Mouse (Mus musculus) lung, embryonic 14.5 days (tissue): Measurements from ENCODE around the gene Gm7879. TPM values are rescaled to one million over a fixed set of nuclear protein-coding genes. Genes with fewer than 3 reads are reported as not detected.
A peak's percentile ranks its signal among the peaks of the same experiment; 100 is the strongest.

Experiments
- ATAC-seq: fragments of 200-750 bp; cut with Nextera tagmentation; 2 replicates; pipeline ENCODE4 v1.8.0; 2017; ENCODE audit warnings: mild to moderate bottlenecking, moderate TSS enrichment, moderate library complexity; ENCODE audit not compliant: insufficient read depth
- DNase-seq: peaks from one replicate; pipeline ENCODE4 v3.0.0-alpha.2; 2015
- H3K27ac ChIP-seq: fragments of 300-500 bp; sonication (generic); 2 replicates; pipeline ENCODE4 v1.5.1; 2014; ENCODE audit warnings: low read depth, mild to moderate bottlenecking, moderate library complexity
- H3K27me3 ChIP-seq: fragments of 300-500 bp; sonication (generic); 2 replicates; pipeline ENCODE4 v1.6.1; 2014; ENCODE audit warnings: low read length, control low read depth; ENCODE audit not compliant: insufficient read depth
- H3K36me3 ChIP-seq: fragments of 300-500 bp; sonication (generic); 2 replicates; pipeline ENCODE4 v1.6.1; 2014; ENCODE audit warnings: control low read depth; ENCODE audit not compliant: insufficient read depth
- H3K4me1 ChIP-seq: fragments of 300-500 bp; sonication (generic); 2 replicates; pipeline ENCODE4 v1.6.1; 2014; ENCODE audit warnings: antibody characterized with exemption, control low read depth; ENCODE audit not compliant: insufficient read depth
- H3K4me2 ChIP-seq: fragments of 300-500 bp; sonication (generic); 2 replicates; pipeline ENCODE4 v1.6.1; 2014; ENCODE audit warnings: mild to moderate bottlenecking
- H3K4me3 ChIP-seq: fragments of 300-500 bp; sonication (generic); 2 replicates; pipeline ENCODE4 v1.5.1; 2014; ENCODE audit warnings: low read depth, low read length
- H3K9ac ChIP-seq: fragments of 300-500 bp; sonication (generic); 2 replicates; pipeline ENCODE4 v1.6.1; 2014
- H3K9me3 ChIP-seq: fragments of 300-500 bp; sonication (generic); 2 replicates; pipeline ENCODE4 v1.6.1; 2016; ENCODE audit warnings: low read depth, low read length, control low read depth
- CTCF ChIP-seq: IDR thresholded peaks from 2 replicates; pipeline ENCODE4 v1.5.1; 2016; ENCODE audit warnings: antibody characterized with exemption, low read depth
- WGBS: fragments of 180-500 bp; shearing (Covaris S2); extraction: QIAGEN DNeasy Blood & Tissue Kit; methylation state at CpG from one replicate; pipeline ENCODE4 v1.1.7; 2014; 5-methylcytosine and 5-hydroxymethylcytosine counted together
- polyA plus RNA-seq: library from polyadenylated mRNA; unstranded; fragments of >200 nt; fragmentation: Nextera tagmentation; extraction: Ambion mirVana; gene quantifications from 2 replicates; pipeline ENCODE4 v1.2.1, GENCODE M21; 2014

The Gm7879 gene
- polyA plus RNA-seq, 1 experiment from 2014 or later, result 0.66 TPM

GRCm38 (mm10) chr5:43948748-43949275, 35.9 kb downstream of the Gm7879 start:
- Histone ChIP-seq H3K4me3 (no peak overlapping the region), H3K27ac (peak overlapping the region; percentile 64), H3K9me3 (no peaks in the 10 kb centered on the region; the same call in 1 of the 2 replicates), H3K9ac (no peak overlapping the region), H3K4me1 (0 out of 2 replicates have a peak, but pooled peaks cover 3% of the 10 kb centered on the region), H3K36me3 (no peaks in the 10 kb centered on the region), H3K4me2 (peak overlapping the region; percentile 60), H3K27me3 (no peaks in the 10 kb centered on the region)
- ATAC-seq, result peak; percentile 36; the same call in 1 of the 2 replicates
- no peak for TF ChIP-seq CTCF
- WGBS, result 4% methylated on average over 8 of the region's 8 CpGs
- peak; percentile 52 for DNase-seq

GRCm38 (mm10) chr5:43953241-43953640, 40.3 kb downstream of the Gm7879 start:
- H3K27me3 ChIP-seq, result no peaks in the 10 kb centered on the region
- DNase-seq (no peak), ATAC-seq (no peak)
- no peak for TF ChIP-seq CTCF
- no peaks in the 10 kb centered on the region for H3K36me3 ChIP-seq
- H3K9me3 ChIP-seq, result no peaks in the 10 kb centered on the region
- no peaks in the 10 kb centered on the region for H3K4me1 ChIP-seq
- no peak overlapping the region for H3K4me2 ChIP-seq
- no peak overlapping the region for H3K4me3 ChIP-seq
- H3K27ac ChIP-seq, result no peak overlapping the region
- WGBS, result 65% methylated on average over 1 of the region's 1 CpGs
- no peak overlapping the region for H3K9ac ChIP-seq

GRCm38 (mm10) chr5:43959884-43960440, 47.0 kb downstream of the Gm7879 start:
- 68% methylated on average over 3 of the region's 3 CpGs for WGBS
- TF ChIP-seq CTCF, result no peak

GRCm38 (mm10) chr5:43961056-43961455, 48.1 kb downstream of the Gm7879 start:
- DNase-seq (no peak), ATAC-seq (no peak)
- no peaks in the 10 kb centered on the region for H3K4me1 ChIP-seq
- H3K4me2 ChIP-seq, result no peak overlapping the region
- H3K27me3 ChIP-seq, result no peaks in the 10 kb centered on the region
- no peak for TF ChIP-seq CTCF
- WGBS, result 87% methylated on average over 3 of the region's 3 CpGs
- no peaks in the 10 kb centered on the region for H3K36me3 ChIP-seq
- H3K9ac ChIP-seq, result no peak overlapping the region
- H3K27ac ChIP-seq, result no peak overlapping the region
- no peaks in the 10 kb centered on the region for H3K9me3 ChIP-seq
- H3K4me3 ChIP-seq, result no peak overlapping the region

More at GRCm38 (mm10) chr5:43959884-43960440, 47.0 kb downstream of the Gm7879 start:
- ATAC-seq (no peak), DNase-seq (no peak)
- no peak overlapping the region for H3K27ac ChIP-seq
- no peak overlapping the region for H3K4me2 ChIP-seq
- no peak overlapping the region for H3K4me3 ChIP-seq
- H3K9me3 ChIP-seq, result no peaks in the 10 kb centered on the region
- no peaks in the 10 kb centered on the region for H3K36me3 ChIP-seq
- no peak overlapping the region for H3K9ac ChIP-seq
- H3K4me1 ChIP-seq, result no peaks in the 10 kb centered on the region
- H3K27me3 ChIP-seq, result no peaks in the 10 kb centered on the region

Other genes starting within 250 kb of the Gm7879 start
- 0.82 and 1.2 TPM in 2 replicates for gene Bst1, start 94.3 kb upstream of the Gm7879 start, polyA plus RNA-seq
- 73.2 and 76.7 TPM in 2 replicates for gene Fbxl5, start 91.5 kb upstream of the Gm7879 start, polyA plus RNA-seq
- 23.0 and 26.9 TPM in 2 replicates for gene Cd38, start 44.6 kb upstream of the Gm7879 start, polyA plus RNA-seq
- 12.1 and 14.4 TPM in 2 replicates for gene Fgfbp1, start 68.6 kb downstream of the Gm7879 start, polyA plus RNA-seq
- 58.0 and 60.1 TPM in 2 replicates for gene Prom1, start 188.9 kb downstream of the Gm7879 start, polyA plus RNA-seq